Mouse (Mus musculus) monocyte, adult 5-6 weeks (primary cell): Measurements from ENCODE around the gene Pappa. TPM values are rescaled to one million over a fixed set of nuclear protein-coding genes. Genes with fewer than 3 reads are reported as not detected.

Source experiments
- ATAC-seq: fragments of 153-309, 156-312 bp; replicated peaks from 2 replicates; pipeline ENCODE4 v1.8.0; 2017; ENCODE audit warnings: mild to moderate bottlenecking; ENCODE audit not compliant: low TSS enrichment, insufficient number of reproducible peaks, severe bottlenecking, poor library complexity, low FRiP score
- total RNA-seq: library from RNA; stranded (forward); fragments of 200-1000, 200-491, 200-594 nt; gene quantifications from 3 replicates; pipeline ENCODE4 v1.2.3, GENCODE M21; 2017

Gene Pappa
- total RNA-seq, 1 experiment from 2014 or later, result not detected

DNA sequence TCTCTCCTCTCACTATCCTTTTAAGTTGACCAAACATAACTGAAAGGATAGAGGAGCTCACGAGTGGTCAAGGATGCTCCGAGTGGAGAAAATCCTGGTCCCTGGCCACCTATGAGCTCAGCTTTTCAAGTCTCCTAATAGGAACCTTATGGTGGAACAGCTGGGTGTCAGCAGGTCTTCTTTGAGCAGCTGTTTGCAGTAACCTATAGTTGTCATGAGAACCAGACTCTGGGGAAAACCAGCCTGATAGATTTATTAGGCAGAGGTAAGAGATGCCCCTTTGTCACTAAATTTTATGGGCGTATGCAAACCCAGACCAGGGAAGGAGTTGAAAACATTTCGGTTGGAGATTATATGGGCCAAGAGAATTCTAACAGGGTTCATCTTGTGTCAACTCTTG is 267.0 kb downstream of the Pappa start:
- ATAC-seq, result no peak

DNA sequence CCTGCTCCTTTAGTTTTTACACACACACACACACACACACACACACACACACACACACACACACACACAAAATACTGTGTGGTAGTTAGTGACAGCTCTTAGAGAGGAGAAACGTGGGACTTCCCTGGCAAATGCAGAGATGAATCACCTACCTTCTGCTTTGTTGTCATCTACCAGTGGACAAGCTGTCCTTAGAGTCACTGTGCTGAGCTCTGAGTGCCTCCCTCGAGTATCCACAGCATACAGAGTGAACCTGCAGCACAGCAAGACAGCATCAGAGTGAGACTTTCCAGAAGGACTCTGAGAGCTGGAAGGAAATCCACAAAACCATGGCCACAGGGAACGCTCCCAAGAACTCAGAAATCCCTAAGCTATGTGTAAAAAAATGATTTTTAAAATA is 272.8 kb downstream of the Pappa start:
- ATAC-seq, result no peak

GRCm38 (mm10) chr4:65399457-65399856 is 275.5 kb downstream of the Pappa start:
- no peak for ATAC-seq

DNA sequence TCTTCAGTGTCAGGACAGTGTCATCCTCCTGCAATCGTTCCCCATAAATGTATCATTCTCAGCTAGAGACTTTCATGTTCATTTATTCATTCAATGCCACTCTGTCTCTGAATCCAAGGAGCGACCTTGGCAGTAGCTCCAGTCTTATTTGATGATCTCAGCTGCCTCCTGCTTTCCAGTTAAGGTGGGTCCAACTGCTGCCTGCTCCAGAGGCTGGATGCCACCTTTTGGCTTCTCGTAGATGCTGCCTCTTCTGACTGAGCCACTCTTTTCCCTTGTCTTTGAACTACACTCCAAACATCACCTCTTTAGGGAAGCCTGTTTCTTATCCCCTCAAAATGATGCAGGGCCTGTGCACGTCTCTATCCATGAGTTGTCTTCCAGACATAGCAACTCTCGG is 278.3 kb downstream of the Pappa start:
- no peak for ATAC-seq

- no peak for ATAC-seq
These were observed 279.1 kb downstream of the Pappa start for GRCm38 (mm10) chr4:65402836-65403634.
